Mouse (Mus musculus) liver, adult 2 months (tissue): Measurements from ENCODE around the gene Ebf1.

Experiments
- CTCF ChIP-seq: fragments of 200-500 bp; IDR thresholded peaks from 2 replicates; pipeline ENCODE4 v1.5.1; 2011; ENCODE audit warnings: low read depth, low read length, control low read depth
- POLR2A ChIP-seq: fragments of 200-500 bp; IDR thresholded peaks from 2 replicates; pipeline ENCODE4 v1.6.1; 2011; ENCODE audit warnings: low read length, control low read depth; ENCODE audit not compliant: insufficient read depth; ENCODE audit errors: extremely low read depth

GRCm38 (mm10) chr11:44654340-44655019, 37.4 kb downstream of the Ebf1 start:
- no peak for TF ChIP-seq CTCF
- TF ChIP-seq POLR2A, result no peak
